Mouse (Mus musculus) small intestine, adult 2 months (tissue): ENCODE measurements at regions not wholly inside any gene's neighbourhood (a gene's known extent, or its start where the extent isn't known, plus 50 kb on each side); places are given as distances from the start of the nearest gene placed in this dataset.

ENCODE experiments used
- CTCF ChIP-seq: fragments of 200-500 bp; IDR thresholded peaks from 2 replicates; pipeline ENCODE4 v1.5.1; 2012; ENCODE audit warnings: low read depth, mild to moderate bottlenecking, control low read depth, inconsistent platforms, low read length, moderate library complexity, mixed read lengths; ENCODE audit not compliant: insufficient replicate concordance, insufficient read length; ENCODE audit errors: extremely low read depth
- POLR2A ChIP-seq: fragments of 200-500 bp; IDR thresholded peaks from 2 replicates; pipeline ENCODE4 v1.6.1; 2012; ENCODE audit warnings: low read depth, mild to moderate bottlenecking, control low read depth, inconsistent platforms, low read length, moderate library complexity

DNA sequence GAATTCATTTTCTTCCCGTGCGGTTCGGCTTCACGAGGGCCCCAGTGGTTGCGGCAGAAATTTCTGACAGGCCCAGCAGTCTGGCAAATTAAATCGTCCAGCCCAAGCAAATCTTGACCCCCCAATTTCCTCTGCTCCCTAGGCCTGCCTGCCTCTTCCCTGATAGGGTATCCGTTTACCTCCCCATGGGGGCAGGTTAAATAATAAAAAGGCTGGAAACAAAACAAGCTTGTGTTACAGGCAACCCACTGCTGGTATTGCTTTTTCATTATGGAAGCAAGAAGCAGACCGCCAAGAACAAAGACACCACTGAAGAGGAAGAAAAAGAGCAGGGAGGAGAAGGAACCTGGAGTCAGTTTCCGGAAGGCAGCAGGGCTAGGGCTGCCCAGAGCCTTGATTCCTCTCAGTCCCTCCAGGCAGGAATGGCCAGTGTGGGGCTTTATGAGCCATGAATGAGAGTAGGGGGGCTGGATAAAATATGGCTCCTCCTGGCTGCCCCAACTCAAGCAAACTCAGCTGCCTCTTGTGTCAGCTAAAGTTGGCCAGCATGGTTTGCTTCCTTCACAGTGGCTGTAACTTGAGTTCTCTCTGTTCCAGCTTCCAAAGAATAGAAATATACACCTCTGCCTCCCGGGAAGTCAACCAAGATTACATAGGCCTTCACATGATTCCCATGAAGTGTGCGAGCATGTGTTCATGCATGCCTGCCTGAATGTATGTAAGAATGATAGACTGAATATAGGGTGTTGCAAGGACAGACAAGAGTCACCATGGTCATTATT lies 474.5 kb upstream of the Cdh4 start:
- TF ChIP-seq CTCF (no peak), POLR2A (no peak)
